Mouse (Mus musculus) ES-Bruce4 (cell line): ENCODE measurements around the gene Slc20a1.

ENCODE experiments used
- CTCF ChIP-seq: IDR thresholded peaks from one replicate; pipeline ENCODE4 v1.8.1; 2011; ENCODE audit warnings: low read depth, low read length
- POLR2A ChIP-seq: IDR thresholded peaks from one replicate; pipeline ENCODE4 v1.8.1; 2011; ENCODE audit warnings: low read length; ENCODE audit not compliant: insufficient read depth

DNA sequence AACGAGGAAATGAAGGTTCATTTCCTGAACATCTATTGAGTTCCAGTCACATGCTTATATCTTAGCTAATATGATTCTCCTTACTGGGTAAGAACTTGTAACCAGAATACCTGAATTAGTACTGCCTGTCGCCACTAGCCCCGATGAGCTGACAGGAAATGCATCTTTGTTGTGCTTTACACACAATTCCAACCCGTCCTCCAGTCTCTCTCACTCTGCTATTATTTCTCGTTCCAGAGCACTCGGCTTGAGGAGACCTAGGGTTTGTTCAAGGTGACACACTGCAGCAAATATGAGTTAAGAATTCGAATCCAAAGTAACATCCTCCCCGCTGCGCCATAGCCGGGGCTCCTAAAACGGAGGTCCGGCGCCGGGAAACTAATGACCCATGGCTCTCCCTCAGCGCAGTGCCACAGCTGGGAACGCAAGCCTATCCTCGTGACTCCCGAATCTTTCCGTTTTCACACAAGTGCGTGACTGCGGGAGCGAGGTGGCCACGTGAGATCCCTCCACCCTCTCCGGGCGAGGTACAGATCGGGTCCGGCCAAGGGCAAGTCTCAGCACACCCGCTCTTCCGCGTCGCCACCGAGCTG is 625 bp upstream of the Slc20a1 start:
- TF ChIP-seq CTCF, result no peak
- TF ChIP-seq POLR2A, result peak; percentile 6
